ENCODE assay signal across 16 mouse cellular contexts in the genomic region with DNA sequence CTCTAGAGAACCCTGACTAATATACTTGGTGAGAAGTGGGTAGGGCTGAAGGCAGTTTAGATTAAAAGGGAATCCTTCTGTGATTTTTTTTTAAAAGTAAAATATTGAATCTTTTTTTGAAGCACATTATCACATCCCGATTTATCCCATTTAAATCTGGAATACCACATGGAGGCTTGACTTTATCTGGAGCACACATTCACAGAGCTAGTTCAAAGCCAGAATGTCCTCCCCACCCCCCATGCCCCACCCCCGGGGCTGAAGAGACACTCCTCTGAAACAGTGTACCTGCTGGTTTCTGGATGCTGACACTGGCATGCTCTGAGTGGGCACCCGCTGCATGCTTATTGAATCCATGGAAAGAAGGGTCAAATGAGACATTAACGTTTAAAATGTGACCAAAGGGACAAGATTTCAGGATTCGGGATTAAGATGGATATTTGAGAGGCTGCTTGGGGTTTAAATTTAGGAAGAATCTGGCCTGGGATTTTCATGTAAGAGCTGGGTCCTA.
DNase-seq lines count a peak whose midpoint lies in the region; ATAC-seq lines count a peak whose summit lies in the region.
"Had no signal": no experiment of that assay in that cellular context is flagged by ENCODE, and none has a peak within 500 bp of the region (broad histone marks: within the 10 kb centered on the region; RNA-seq: fewer than 3 reads in every experiment).

No protein-coding gene starts in this region.

- peaks cover 35% of the 10 kb centered on the region for H3K4me1 ChIP-seq in lung, embryonic 15.5 days
- peaks cover 46% of the 10 kb centered on the region for H3K4me1 ChIP-seq in embryonic facial prominence, embryonic 13.5 days
- peaks cover 41% of the 10 kb centered on the region for H3K4me1 ChIP-seq in limb, embryonic 12.5 days (replicated peaks)

- no peak for ATAC-seq in lung, embryonic 15.5 days (ENCODE audit: borderline replicate concordance, extremely low read depth, low FRiP score, low TSS enrichment)
- no peak for ATAC-seq in embryonic facial prominence, embryonic 13.5 days (ENCODE audit: insufficient number of reproducible peaks, insufficient read depth, low FRiP score, low TSS enrichment, low read depth)
- no peak for ATAC-seq in limb, embryonic 12.5 days (ENCODE audit: insufficient number of reproducible peaks, insufficient read depth, low FRiP score, low TSS enrichment, low read depth)
- ATAC-seq in erythroblast, adult 5-6 weeks (replicated peaks; ENCODE audit: low FRiP score, poor library complexity, severe bottlenecking): no peak
- ATAC-seq: forebrain, embryonic 15.5 days had no signal

- no peaks in the 10 kb centered on the region for H3K36me3 ChIP-seq in lung, embryonic 15.5 days
- no peaks in the 10 kb centered on the region for H3K36me3 ChIP-seq in embryonic facial prominence, embryonic 13.5 days
- no peaks in the 10 kb centered on the region for H3K36me3 ChIP-seq in limb, embryonic 12.5 days
- H3K36me3 ChIP-seq: forebrain, embryonic 15.5 days; heart, embryonic 10.5 days; hindbrain, embryonic 13.5 days had no signal

- WGBS in lung, embryonic 15.5 days: 68% methylated on average over 5 of the region's 5 CpGs
- 39% methylated on average over 5 of the region's 5 CpGs for WGBS in embryonic facial prominence, embryonic 13.5 days
- WGBS in limb, embryonic 12.5 days: 61% methylated on average over 5 of the region's 5 CpGs

- no peaks in the 10 kb centered on the region for H3K9me3 ChIP-seq in lung, embryonic 15.5 days
- H3K9me3 ChIP-seq in embryonic facial prominence, embryonic 13.5 days: no peaks in the 10 kb centered on the region
- H3K9me3 ChIP-seq in limb, embryonic 12.5 days: no peaks in the 10 kb centered on the region
- H3K9me3 ChIP-seq: forebrain, embryonic 15.5 days; heart, embryonic 10.5 days; hindbrain, embryonic 13.5 days had no signal

- no peak overlapping the region for H3K9ac ChIP-seq in lung, embryonic 15.5 days
- H3K9ac ChIP-seq in embryonic facial prominence, embryonic 13.5 days: no peak overlapping the region
- no peak overlapping the region for H3K9ac ChIP-seq in limb, embryonic 12.5 days (replicated peaks)
- H3K9ac ChIP-seq: forebrain, embryonic 15.5 days; hindbrain, embryonic 13.5 days had no signal

- intact Hi-C loops in heart, postnatal 25 days (cut with DNase I): no loop called here

- H3K4me2 ChIP-seq in lung, embryonic 15.5 days: peak overlapping the region; percentile 25; the same call in 1 of the 2 replicates
- H3K4me2 ChIP-seq in embryonic facial prominence, embryonic 13.5 days: peak overlapping the region; percentile 45
- peak overlapping the region; percentile 45 for H3K4me2 ChIP-seq in limb, embryonic 12.5 days
- H3K4me2 ChIP-seq: forebrain, embryonic 15.5 days; hindbrain, embryonic 13.5 days; midbrain, embryonic 11.5 days had no signal

- H3K27me3 ChIP-seq in lung, embryonic 15.5 days: no peaks in the 10 kb centered on the region
- no peaks in the 10 kb centered on the region for H3K27me3 ChIP-seq in embryonic facial prominence, embryonic 13.5 days
- peaks cover 19% of the 10 kb centered on the region for H3K27me3 ChIP-seq in limb, embryonic 12.5 days
- H3K27me3 ChIP-seq: forebrain, embryonic 15.5 days; hindbrain, embryonic 13.5 days had no signal

- H3K27ac ChIP-seq in lung, embryonic 15.5 days: peak overlapping the region; percentile 51
- peak overlapping the region; percentile 44; the same call in 1 of the 2 replicates for H3K27ac ChIP-seq in embryonic facial prominence, embryonic 13.5 days
- H3K27ac ChIP-seq in limb, embryonic 12.5 days: peak overlapping the region; percentile 60; the same call in 1 of the 2 replicates
- H3K27ac ChIP-seq: forebrain, embryonic 15.5 days; heart, embryonic 10.5 days; hindbrain, embryonic 13.5 days had no signal

- peak; percentile 72 for DNase-seq in heart, adult 11 months
- no peak for DNase-seq in heart, postnatal 25 days (ENCODE audit: low spot score)
- no peak for DNase-seq in lung, postnatal 4 days
- DNase-seq: adrenal gland, postnatal 36 days; heart, postnatal 10 days; right cerebral cortex, postnatal 4 days; thymus, postnatal 36 days had no signal

- no peak overlapping the region for H3K4me3 ChIP-seq in lung, embryonic 15.5 days
- no peak overlapping the region for H3K4me3 ChIP-seq in embryonic facial prominence, embryonic 13.5 days
- no peak overlapping the region for H3K4me3 ChIP-seq in limb, embryonic 12.5 days (replicated peaks)
- H3K4me3 ChIP-seq: erythroblast, embryonic 14.5 days; forebrain, embryonic 15.5 days; heart, embryonic 10.5 days; hindbrain, embryonic 13.5 days had no signal
